In genomic region chr4:138344891-138345545, GRCm38 (mm10) we compare ENCODE assay signal across 13 mouse cellular contexts. TPM values are rescaled to one million over a fixed set of nuclear protein-coding genes. Genes with fewer than 3 reads are reported as not detected.
DNase-seq lines count a peak whose midpoint lies in the region; ATAC-seq and TF ChIP-seq lines count a peak whose summit lies in the region.
"Had no signal": no experiment of that assay in that cellular context is flagged by ENCODE, and none has a peak within 500 bp of the region (broad histone marks: within the 10 kb centered on the region; RNA-seq: fewer than 3 reads in every experiment).

No protein-coding gene starts in this region.

- no peaks in the 10 kb centered on the region for H3K36me3 ChIP-seq in heart, embryonic 12.5 days
- peaks cover 0 to 22% of the 10 kb centered on the region in 2 experiments; a peak in 2 of 4 replicates for H3K36me3 ChIP-seq in MEL (ENCODE audit: control insufficient read depth in 1 of 2, insufficient read depth in 2 of 2, low read length in 2 of 2)

- peaks cover 26% of the 10 kb centered on the region for H3K4me1 ChIP-seq in heart, embryonic 12.5 days (replicated peaks)
- peaks cover 14 to 30% of the 10 kb centered on the region in 2 experiments for H3K4me1 ChIP-seq in MEL (ENCODE audit: control insufficient read depth in 1 of 2, insufficient read depth in 2 of 2, low read length in 2 of 2)

- H3K27ac ChIP-seq in heart, embryonic 12.5 days (ENCODE audit: poor library complexity, severe bottlenecking) = no peak overlapping the region
- H3K27ac ChIP-seq in MEL (ENCODE audit: control insufficient read depth, low read depth, low read length) = peak overlapping the region; percentile 55

- no peaks in the 10 kb centered on the region for H3K79me2 ChIP-seq in MEL (ENCODE audit: control insufficient read depth, insufficient read depth, low read length, poor library complexity)

- peak; percentile 85 to 91 for TF ChIP-seq EP300 in MEL (IDR thresholded peaks at IDR 0.05; ENCODE audit: low read depth in 1 of 2, low read length in 2 of 2)

- no peak for TF ChIP-seq CTCF in MEL (IDR thresholded peaks at IDR 0.05 in 2 of 3, conservative IDR thresholded peaks at IDR 0.05 in 1 of 3; ENCODE audit: control insufficient read depth in 1 of 3, insufficient read depth in 1 of 3, low read depth in 2 of 3, low read length in 3 of 3, poor library complexity in 1 of 3, severe bottlenecking in 1 of 3)
- no peak for TF ChIP-seq CTCF in brain, embryonic 14.5 days (IDR thresholded peaks at IDR 0.05; ENCODE audit: borderline replicate concordance, extremely low read depth, insufficient read depth, insufficient read length)

- H3K4me3 ChIP-seq in heart, embryonic 12.5 days = no peak overlapping the region
- no peak overlapping the region for H3K4me3 ChIP-seq in MEL (ENCODE audit: control insufficient read depth in 1 of 2, insufficient read depth in 1 of 2, low read depth in 2 of 2, low read length in 2 of 2)

- 68% methylated on average over 9 of the region's 9 CpGs for WGBS in heart, embryonic 12.5 days

- peak; percentile 53 to 68 for DNase-seq in heart, adult 18-20 months
- DNase-seq in MEL (ENCODE audit: low read depth, low spot score) = peak; percentile 92
- DNase-seq in brain, embryonic 14.5 days (ENCODE audit: low read depth) = peak; percentile 41
- peak; percentile 67 for DNase-seq in lung, postnatal 10 days
- DNase-seq in spleen, postnatal 4 days (ENCODE audit: low spot score in 2 of 2) = no peak
- DNase-seq: layer of hippocampus, adult 9-11 months; right cerebral cortex, adult 18-20 months had no signal

- no peak for TF ChIP-seq RAD21 in MEL (IDR thresholded peaks at IDR 0.05; ENCODE audit: low read depth, low read length)

- H3K9ac ChIP-seq in heart, embryonic 12.5 days = no peak overlapping the region
- no peak overlapping the region; the same call in 1 of the 2 replicates for H3K9ac ChIP-seq in MEL (ENCODE audit: control insufficient read depth, low read depth, low read length, poor library complexity, severe bottlenecking)

- peaks cover 15% of the 10 kb centered on the region; the same call in 1 of the 2 replicates for H3K27me3 ChIP-seq in heart, embryonic 12.5 days (replicated peaks)
- no peaks in the 10 kb centered on the region for H3K27me3 ChIP-seq in MEL (ENCODE audit: control insufficient read depth in 1 of 2, insufficient read depth in 2 of 2, low read length in 2 of 2)

- TF ChIP-seq POLR2A in MEL (IDR thresholded peaks at IDR 0.05; ENCODE audit: control insufficient read depth in 1 of 2, insufficient read depth in 1 of 2, low read depth in 1 of 2, low read length in 2 of 2, poor library complexity in 1 of 2) = no peak
- TF ChIP-seq POLR2A in brain, embryonic 14.5 days (IDR thresholded peaks at IDR 0.05; ENCODE audit: borderline replicate concordance, extremely low read depth, insufficient read depth, insufficient read length, poor library complexity, severe bottlenecking) = no peak

- H3K4me2 ChIP-seq in heart, embryonic 12.5 days = no peak overlapping the region

- ATAC-seq in heart, embryonic 12.5 days (ENCODE audit: insufficient number of reproducible peaks, low FRiP score) = no peak
- ATAC-seq in granulocyte monocyte progenitor cell, adult 5-6 weeks (replicated peaks; ENCODE audit: poor library complexity, severe bottlenecking) = no peak; the same call in 1 of the 2 replicates
- no peak for ATAC-seq in inflammation-experienced regulatory T-cells, adult 6 months

- H3K9me3 ChIP-seq in heart, embryonic 12.5 days (replicated peaks) = no peaks in the 10 kb centered on the region
- H3K9me3 ChIP-seq in MEL (replicated peaks; ENCODE audit: insufficient read depth, low read length) = no peaks in the 10 kb centered on the region

TF ChIP-seq in MEL, 35 proteins besides CTCF, POLR2A, EP300 and RAD21 (continues in another document):
- TF ChIP-seq GABPA (IDR thresholded peaks at IDR 0.05; ENCODE audit: low read depth, low read length) = no peak
- TF ChIP-seq TCF12 (IDR thresholded peaks at IDR 0.05; ENCODE audit: low read depth, low read length) = peak; percentile 70
- peak; percentile 57; the same call in 1 of the 2 replicates for TF ChIP-seq GATA1 (IDR thresholded peaks at IDR 0.05; ENCODE audit: low read depth, low read length)
- TF ChIP-seq ELF1 (IDR thresholded peaks at IDR 0.05; ENCODE audit: low read depth, low read length) = peak; percentile 71
- no peak for TF ChIP-seq CHD1 (IDR thresholded peaks at IDR 0.05; ENCODE audit: low read depth, low read length)
- no peak for TF ChIP-seq MYB (IDR thresholded peaks at IDR 0.05; ENCODE audit: low read depth, low read length)
- TF ChIP-seq ZMIZ1 (IDR thresholded peaks at IDR 0.05; ENCODE audit: low read depth, low read length) = no peak
- no peak for TF ChIP-seq NELFE (IDR thresholded peaks at IDR 0.05; ENCODE audit: low read depth, low read length)
- peak; percentile 63 for TF ChIP-seq HCFC1 (IDR thresholded peaks at IDR 0.05; ENCODE audit: low read depth, low read length)
- TF ChIP-seq MAX (IDR thresholded peaks at IDR 0.05; ENCODE audit: low read length) = peak; percentile 89
- TF ChIP-seq MXI1 (IDR thresholded peaks at IDR 0.05; ENCODE audit: low read depth, low read length) = peak; percentile 90
- no peak for TF ChIP-seq NRF1 (IDR thresholded peaks at IDR 0.05; ENCODE audit: insufficient read depth, low read depth, low read length, poor library complexity, severe bottlenecking)
- no peak for TF ChIP-seq MAFK (IDR thresholded peaks at IDR 0.05; ENCODE audit: borderline replicate concordance, low read depth, low read length)
- TF ChIP-seq CHD2 (IDR thresholded peaks at IDR 0.05; ENCODE audit: low read length) = no peak
- no peak for TF ChIP-seq POLR2AphosphoS2 (IDR thresholded peaks at IDR 0.05; ENCODE audit: low read length)
- TF ChIP-seq KAT2A (conservative IDR thresholded peaks at IDR 0.05; ENCODE audit: low read depth, low read length) = no peak
- TF ChIP-seq TBP (IDR thresholded peaks at IDR 0.05; ENCODE audit: low read depth, low read length) = no peak
- no peak for TF ChIP-seq ZKSCAN1 (IDR thresholded peaks at IDR 0.05; ENCODE audit: low read depth, low read length)
- peak; percentile 95 for TF ChIP-seq MYC (IDR thresholded peaks at IDR 0.05; ENCODE audit: low read depth, low read length)
- no peak for TF ChIP-seq MAZ (IDR thresholded peaks at IDR 0.05; ENCODE audit: low read depth, low read length)
- 0 out of 2 replicates have a peak, but pooled peaks have one; percentile 46 for TF ChIP-seq RCOR1 (IDR thresholded peaks at IDR 0.05; ENCODE audit: low read depth, low read length)
- TF ChIP-seq BHLHE40 (IDR thresholded peaks at IDR 0.05; ENCODE audit: borderline replicate concordance, low read depth, low read length) = peak; percentile 83
- peak; percentile 84 for TF ChIP-seq JUND (IDR thresholded peaks at IDR 0.05; ENCODE audit: low read depth, low read length)

RNA-seq across cellular contexts. Expression of gene Pink1, which starts 18.9 kb away (rescaled TPM):
- total RNA-seq in heart, adult 18-20 months (2021) = 100 to 1,000 TPM; 720 to 812 TPM
- 72.6 and 78.6 TPM in 2 replicates for polyA plus RNA-seq in heart, embryonic 12.5 days (2016; fragmentation: Nextera tagmentation; extraction: Ambion mirVana)
- total RNA-seq in MEL (2012; rRNA removed) = 14.0 and 21.2 TPM in 2 replicates
- 10 to 100 TPM in 1 of 2 experiments, not detected in 1; 22.1 TPM for polyA plus RNA-seq in MEL (2012; ENCODE audit: insufficient read depth in 1 of 2, insufficient read length in 2 of 2, low read depth in 1 of 2, low replicate concordance in 2 of 2, missing spikeins in 1 of 2)
- 87.9 and 92.7 TPM in 2 replicates for polyA plus RNA-seq in brain, embryonic 14.5 days (2012; rRNA removed)
- total RNA-seq in granulocyte monocyte progenitor cell, adult 5-6 weeks (2014; fragmentation: Nextera tagmentation) = 30.2 and 30.9 TPM in 2 replicates
- 29.9 and 40.8 TPM in 2 replicates for total RNA-seq in granulocyte monocyte progenitor cell, adult 5-6 weeks (2017)
- polyA plus RNA-seq in inflammation-experienced regulatory T-cells, adult 6 months (2017; shearing (Covaris generic)) = 10 to 100 TPM in 2 of 3 experiments, 1 to 10 TPM in 1; 6.0 to 24.7 (median 10.8) TPM

RNA-seq across cellular contexts. Expression of gene Cda, which starts 22.8 kb away (rescaled TPM):
- total RNA-seq in heart, adult 18-20 months (2021) = 1 to 10 TPM; 1.6 to 2.3 TPM
- 9.3 and 10.9 TPM in 2 replicates for polyA plus RNA-seq in heart, embryonic 12.5 days (2016; fragmentation: Nextera tagmentation; extraction: Ambion mirVana)
- 10.7 and 12.4 TPM in 2 replicates for total RNA-seq in MEL (2012; rRNA removed)
- 10 to 100 TPM in 1 of 2 experiments, not detected in 1; 26.1 TPM for polyA plus RNA-seq in MEL (2012; ENCODE audit: insufficient read depth in 1 of 2, insufficient read length in 2 of 2, low read depth in 1 of 2, low replicate concordance in 2 of 2, missing spikeins in 1 of 2)
- polyA plus RNA-seq in brain, embryonic 14.5 days (2012; rRNA removed) = 1.9 and 3.2 TPM in 2 replicates
- total RNA-seq in granulocyte monocyte progenitor cell, adult 5-6 weeks (2014; fragmentation: Nextera tagmentation) = not detected in 2 replicates
- not detected in 2 replicates for total RNA-seq in granulocyte monocyte progenitor cell, adult 5-6 weeks (2017)
- not detected for polyA plus RNA-seq in inflammation-experienced regulatory T-cells, adult 6 months (2017; shearing (Covaris generic))
- total RNA-seq: hematopoietic stem cell, adult 5-6 weeks had no signal

RNA-seq across cellular contexts. Expression of gene Ddost, which starts 40.5 kb away (rescaled TPM):
- total RNA-seq in heart, adult 18-20 months (2021) = 10 to 100 TPM; 58.2 to 61.6 TPM
- polyA plus RNA-seq in heart, embryonic 12.5 days (2016; fragmentation: Nextera tagmentation; extraction: Ambion mirVana) = 316 and 318 TPM in 2 replicates
- total RNA-seq in MEL (2012; rRNA removed) = 251 and 283 TPM in 2 replicates
- 100 to 1,000 TPM in 1 of 2 experiments, 10 to 100 TPM in 1; 68.9 to 402 TPM for polyA plus RNA-seq in MEL (2012; ENCODE audit: insufficient read depth in 1 of 2, insufficient read length in 2 of 2, low read depth in 1 of 2, low replicate concordance in 2 of 2, missing spikeins in 1 of 2)
- 152 and 167 TPM in 2 replicates for polyA plus RNA-seq in brain, embryonic 14.5 days (2012; rRNA removed)
- total RNA-seq in granulocyte monocyte progenitor cell, adult 5-6 weeks (2014; fragmentation: Nextera tagmentation) = 318 and 319 TPM in 2 replicates
- 238 and 289 TPM in 2 replicates for total RNA-seq in granulocyte monocyte progenitor cell, adult 5-6 weeks (2017)
- 100 to 1,000 TPM; 101 to 118 (median 104) TPM for polyA plus RNA-seq in inflammation-experienced regulatory T-cells, adult 6 months (2017; shearing (Covaris generic))

RNA-seq across cellular contexts. Expression of gene Fam43b, which starts 51.3 kb away (rescaled TPM):
- total RNA-seq in heart, adult 18-20 months (2021) = not detected
- polyA plus RNA-seq in heart, embryonic 12.5 days (2016; fragmentation: Nextera tagmentation; extraction: Ambion mirVana) = 0.06 TPM in 1 of 2 replicates, not detected in the other
- total RNA-seq in MEL (2012; rRNA removed) = not detected in 2 replicates
- polyA plus RNA-seq in MEL (2012; ENCODE audit: insufficient read depth in 1 of 2, insufficient read length in 2 of 2, low read depth in 1 of 2, low replicate concordance in 2 of 2, missing spikeins in 1 of 2) = not detected
- 2.9 and 4.3 TPM in 2 replicates for polyA plus RNA-seq in brain, embryonic 14.5 days (2012; rRNA removed)
- not detected in 2 replicates for total RNA-seq in granulocyte monocyte progenitor cell, adult 5-6 weeks (2014; fragmentation: Nextera tagmentation)
- total RNA-seq in granulocyte monocyte progenitor cell, adult 5-6 weeks (2017) = not detected in 2 replicates
- polyA plus RNA-seq in inflammation-experienced regulatory T-cells, adult 6 months (2017; shearing (Covaris generic)) = not detected
- polyA plus RNA-seq: liver, embryonic 16.5 days; testis, adult 2 months had no signal

Comparison
In these comparisons a context has a peak if more than half of its experiments do, and no peak if none do; other contexts are left out.
1. DNase-seq: peak in heart, adult 18-20 months (2 of 2), MEL (single experiment), brain, embryonic 14.5 days (single experiment) and lung, postnatal 10 days (single experiment); none in spleen, postnatal 4 days (0 of 2).